Mouse (Mus musculus) liver, embryonic 16.5 days (tissue): ENCODE measurements around the gene Gm13941. TPM values are rescaled to one million over a fixed set of nuclear protein-coding genes. Genes with fewer than 3 reads are reported as not detected.

Experiments used
- ATAC-seq: fragments of 200-750 bp; cut with Nextera tagmentation; 2 replicates; pipeline ENCODE4 v1.8.0; 2017; ENCODE audit warnings: low read depth, mild to moderate bottlenecking, moderate number of reproducible peaks, moderate library complexity
- H3K27ac ChIP-seq: fragments of 300-500 bp; sonication (generic); 2 replicates; pipeline ENCODE4 v1.5.1; 2014; ENCODE audit warnings: mild to moderate bottlenecking, low read length
- H3K27me3 ChIP-seq: fragments of 300-500 bp; sonication (generic); 2 replicates; pipeline ENCODE4 v1.6.1; 2014; ENCODE audit warnings: low read depth, low read length, mixed read lengths; ENCODE audit not compliant: control insufficient read depth, insufficient read depth
- H3K36me3 ChIP-seq: fragments of 300-500 bp; sonication (generic); 2 replicates; pipeline ENCODE4 v1.6.1; 2014; ENCODE audit warnings: mild to moderate bottlenecking; ENCODE audit not compliant: control insufficient read depth, insufficient read depth
- H3K4me1 ChIP-seq: fragments of 300-500 bp; sonication (generic); 2 replicates; pipeline ENCODE4 v1.6.1; 2014; ENCODE audit warnings: low read depth, low read length, mixed read lengths; ENCODE audit not compliant: control insufficient read depth
- H3K4me2 ChIP-seq: fragments of 300-500 bp; sonication (generic); 2 replicates; pipeline ENCODE4 v1.6.1; 2014; ENCODE audit warnings: low read depth, low read length, mixed read lengths
- H3K4me3 ChIP-seq: fragments of 300-500 bp; sonication (generic); 2 replicates; pipeline ENCODE4 v1.5.1; 2014; ENCODE audit warnings: low read depth, mild to moderate bottlenecking, low read length
- H3K9ac ChIP-seq: fragments of 300-500 bp; sonication (generic); 2 replicates; pipeline ENCODE4 v1.6.1; 2014; ENCODE audit warnings: low read depth, low read length
- H3K9me3 ChIP-seq: fragments of 300-500 bp; sonication (generic); replicated peaks from 2 replicates; pipeline ENCODE4 v1.6.1; 2016; ENCODE audit warnings: low read length; ENCODE audit not compliant: control insufficient read depth
- WGBS: fragments of 180-500 bp; shearing (Covaris S2); extraction: QIAGEN DNeasy Blood & Tissue Kit; methylation state at CpG from one replicate; pipeline ENCODE4 v1.1.7; 2014; ENCODE audit not compliant: insufficient replicate concordance; 5-methylcytosine and 5-hydroxymethylcytosine counted together
- polyA plus RNA-seq: library from polyadenylated mRNA; unstranded; fragments of >200 nt; fragmentation: Nextera tagmentation; extraction: Ambion mirVana; gene quantifications from 2 replicates; pipeline ENCODE4 v1.2.1, GENCODE M21; 2015

Gm13941 gene
- polyA plus RNA-seq, result not detected in 2 replicates

DNA sequence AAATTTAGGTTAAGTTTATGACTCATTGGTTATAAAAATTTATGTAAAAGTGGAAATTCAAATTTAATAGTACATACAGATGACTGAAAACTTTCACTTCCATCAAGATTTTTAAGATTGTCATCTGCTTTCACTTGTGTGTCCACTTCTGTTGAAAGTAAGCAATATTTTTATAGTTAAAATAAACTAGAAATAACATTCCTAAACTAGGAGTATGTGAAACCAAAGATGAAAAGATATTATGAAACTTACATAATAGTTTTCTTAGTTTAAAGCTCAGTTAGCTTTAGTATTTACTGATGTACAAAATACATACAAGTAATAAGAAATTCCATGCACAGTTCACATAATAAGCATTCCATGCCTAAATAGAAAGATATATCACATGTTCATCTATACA, at the start of gene Gm13941:
Gene Gm13941 (minus strand): TSS at position 101 of the 400 bp plus-strand sequence.
- Histone ChIP-seq H3K4me2 (no peak within 1 kb of the TSS), H3K36me3 (no peaks in the 10 kb centered on the region), H3K9ac (no peak within 1 kb of the TSS), H3K27ac (no peak within 1 kb of the TSS), H3K9me3 (no peaks in the 10 kb centered on the region), H3K4me3 (no peak within 1 kb of the TSS), H3K4me1 (no peaks in the 10 kb centered on the region), H3K27me3 (no peaks in the 10 kb centered on the region)
- no peak for ATAC-seq

DNA sequence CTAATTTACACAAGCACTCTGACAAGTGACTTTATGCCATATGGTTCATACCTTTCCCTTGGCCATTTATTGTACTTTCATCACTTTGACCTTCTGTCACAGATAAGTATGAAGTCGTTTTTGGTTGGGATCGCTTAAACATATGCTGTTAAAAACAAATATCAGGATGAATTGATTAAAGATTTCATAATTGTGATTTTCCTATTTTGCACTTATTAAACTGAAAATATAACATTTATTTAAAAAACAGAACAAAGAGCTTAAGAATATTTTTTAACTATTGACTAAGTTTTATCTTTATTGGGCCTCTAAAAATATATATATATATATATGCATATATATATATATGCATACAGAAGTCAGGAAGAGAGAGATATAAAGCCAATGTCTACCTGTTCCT, 47.1 kb upstream of the Gm13941 start, which contains the start of gene Gm15130:
Gene Gm15130 (minus strand): TSS at position 101 of the 400 bp plus-strand sequence.
- no peaks in the 10 kb centered on the region for H3K9me3 ChIP-seq
- ATAC-seq, result no peak
- H3K9ac ChIP-seq, result no peak within 1 kb of the TSS
- H3K4me1 ChIP-seq, result no peaks in the 10 kb centered on the region
- H3K27me3 ChIP-seq, result no peaks in the 10 kb centered on the region
- no peak within 1 kb of the TSS for H3K4me3 ChIP-seq
- no peak within 1 kb of the TSS for H3K4me2 ChIP-seq
- H3K27ac ChIP-seq, result no peak within 1 kb of the TSS
- WGBS, result 55% methylated on average over 2 of the region's 2 CpGs
- no peaks in the 10 kb centered on the region for H3K36me3 ChIP-seq

DNA sequence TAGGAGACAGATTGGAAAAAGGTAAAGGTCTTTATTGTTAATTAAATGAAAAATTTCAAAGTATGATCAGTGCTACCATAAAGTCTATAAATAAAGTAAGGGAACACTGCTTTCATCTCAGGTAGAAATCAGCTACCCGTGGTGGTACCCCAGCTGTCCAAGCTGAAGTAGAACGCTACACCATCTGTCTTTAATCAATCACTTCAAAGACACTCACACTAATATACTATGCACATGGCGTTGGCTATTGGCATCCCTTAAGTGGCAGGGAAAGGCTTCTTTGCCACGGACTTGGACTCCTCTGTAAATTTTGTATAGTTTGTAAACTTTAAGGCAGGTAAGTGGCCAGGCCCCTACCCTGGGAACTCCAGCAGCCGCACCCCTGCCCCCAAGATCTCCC, 30.0 kb upstream of the Gm13941 start:
- no peak for ATAC-seq
- Histone ChIP-seq H3K9me3 (no peaks in the 10 kb centered on the region), H3K27me3 (no peaks in the 10 kb centered on the region), H3K36me3 (no peaks in the 10 kb centered on the region), H3K4me1 (no peaks in the 10 kb centered on the region), H3K4me3 (no peak overlapping the region), H3K9ac (no peak overlapping the region), H3K27ac (no peak overlapping the region), H3K4me2 (no peak overlapping the region)
- 49% methylated on average over 5 of the region's 5 CpGs for WGBS

DNA sequence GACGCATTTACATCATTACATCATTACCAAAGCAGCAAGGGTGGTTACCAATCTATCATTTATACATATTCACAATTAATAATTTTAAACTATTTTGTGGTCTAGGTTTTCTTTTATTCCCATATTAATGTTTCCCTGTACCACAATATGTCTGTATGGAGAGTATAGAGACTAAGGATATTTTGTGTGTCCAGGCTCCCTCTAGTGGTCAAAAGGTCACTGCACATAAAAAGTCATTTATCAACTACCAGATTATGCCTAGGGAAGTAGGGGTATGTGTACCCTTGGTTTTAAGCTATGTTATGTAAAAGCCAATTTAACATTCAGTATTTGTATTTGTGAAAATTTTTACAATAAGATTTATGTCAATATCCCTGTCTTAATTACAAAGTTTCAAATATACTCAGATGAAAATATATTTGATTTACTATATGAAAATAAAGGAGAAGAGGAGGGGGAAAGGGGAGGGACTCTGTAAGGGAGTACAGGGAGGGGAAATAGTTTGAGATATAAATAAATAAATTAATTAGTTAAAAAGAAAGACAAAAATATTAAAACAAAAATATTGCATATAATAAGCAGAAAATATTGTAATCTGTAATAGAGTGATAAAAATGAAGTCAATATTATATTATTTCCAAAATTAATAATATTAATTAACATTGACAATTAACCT, 47.1 kb downstream of the Gm13941 start:
- Histone ChIP-seq H3K4me2 (no peak overlapping the region), H3K27me3 (no peaks in the 10 kb centered on the region), H3K9ac (no peak overlapping the region), H3K9me3 (no peaks in the 10 kb centered on the region), H3K4me3 (no peak overlapping the region), H3K36me3 (no peaks in the 10 kb centered on the region), H3K27ac (no peak overlapping the region), H3K4me1 (no peaks in the 10 kb centered on the region)
- no peak for ATAC-seq
- WGBS, result 81% methylated on average over 1 of the region's 1 CpGs

Other genes with a start within 250 kb of the Gm13941 start
- not detected in 2 replicates for gene Ano3, start 155.1 kb downstream of the Gm13941 start, polyA plus RNA-seq
- not detected in 2 replicates for gene Gm15130, start 47.0 kb upstream of the Gm13941 start, polyA plus RNA-seq
- gene 4930430A15Rik, start 123.6 kb upstream of the Gm13941 start, polyA plus RNA-seq, result not detected in 2 replicates
- gene Olfr1275, start 129.3 kb upstream of the Gm13941 start, polyA plus RNA-seq, result not detected in 2 replicates
- not detected in 2 replicates for gene Olfr1276, start 148.5 kb upstream of the Gm13941 start, polyA plus RNA-seq
- gene Olfr1277, start 168.1 kb upstream of the Gm13941 start, polyA plus RNA-seq, result not detected in 2 replicates
- not detected in 2 replicates for gene Olfr1278, start 184.2 kb upstream of the Gm13941 start, polyA plus RNA-seq
- gene Olfr1279, start 194.7 kb upstream of the Gm13941 start, polyA plus RNA-seq, result not detected in 2 replicates
- gene Olfr1280, start 208.0 kb upstream of the Gm13941 start, polyA plus RNA-seq, result not detected in 2 replicates
- gene Olfr1281, start 220.5 kb upstream of the Gm13941 start, polyA plus RNA-seq, result not detected in 2 replicates
- gene Olfr1282, start 230.1 kb upstream of the Gm13941 start, polyA plus RNA-seq, result not detected in 2 replicates